Mouse (Mus musculus) erythroblast, embryonic 14.5 days (primary cell): Measurements from ENCODE around the gene Pklr.

Source experiments
- GATA1 ChIP-seq: IDR thresholded peaks from 2 replicates; pipeline ENCODE4 v1.6.1; 2012; ENCODE audit warnings: low read length, inconsistent platforms, mixed read lengths
- TAL1 ChIP-seq: IDR thresholded peaks from 3 replicates; pipeline ENCODE4 v1.6.1; 2012; ENCODE audit warnings: low read length, inconsistent platforms, mixed read lengths

DNA sequence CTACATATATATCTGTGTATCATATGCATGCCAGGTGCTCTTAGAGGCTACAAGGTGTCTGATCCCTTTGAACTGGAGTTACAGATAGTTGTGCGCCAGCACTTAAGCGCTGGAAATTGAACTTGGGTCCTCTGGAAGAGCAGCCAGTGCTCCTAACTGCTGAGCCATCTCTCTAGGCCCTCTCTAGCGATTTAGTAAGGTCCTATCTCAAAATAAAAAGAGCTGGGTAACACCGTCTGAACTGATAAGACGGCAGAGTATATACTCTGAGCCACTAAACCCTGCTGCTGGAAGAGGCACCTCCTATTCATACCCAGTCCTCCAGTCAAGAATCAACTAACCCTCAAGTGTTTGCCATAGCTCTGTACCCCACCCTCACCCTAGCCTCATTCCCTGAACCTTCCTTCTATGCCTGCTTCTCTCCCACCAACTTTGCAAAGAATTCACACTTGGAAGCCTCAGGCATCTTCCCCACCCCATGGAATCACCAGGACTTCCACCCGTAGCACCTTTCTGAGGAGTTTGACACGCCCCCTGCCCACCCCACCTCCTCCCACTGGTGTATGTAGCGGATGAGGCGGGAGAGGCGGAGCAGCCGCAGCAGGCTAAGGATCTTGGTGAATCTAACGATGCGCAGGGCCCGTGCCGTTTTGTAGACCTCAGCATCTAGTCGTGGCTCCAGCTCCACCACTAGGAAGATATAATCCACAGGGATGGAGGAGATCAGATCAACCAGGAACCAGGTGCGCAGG lies 16.3 kb downstream of the Pklr start:
- TF ChIP-seq TAL1, result no peak
- TF ChIP-seq GATA1, result no peak
